Mouse (Mus musculus) layer of hippocampus, postnatal 25 days (tissue): Measurements from ENCODE around the gene Heatr5a. TPM values are rescaled to one million over a fixed set of nuclear protein-coding genes. Genes with fewer than 3 reads are reported as not detected.

ENCODE experiments used
- DNase-seq, 2 experiments: peaks; one replicate each; pipeline ENCODE4 v3.0.0; 2022; ENCODE audit warnings: mixed read lengths in 2 of 2, low spot score in 1 of 2; ENCODE audit errors: extremely low spot score in 1 of 2
- total RNA-seq, 2 experiments: library from RNA; stranded (reverse); gene quantifications; 2 replicates each; pipeline ENCODE4 v1.2.3; 2021

Gene Heatr5a
- total RNA-seq, 2 experiments from 2014 or later = 7.4 to 8.4 TPM

- no peak for DNase-seq
Measured at GRCm38 (mm10) chr12:51972269-51973065, 1.3 kb upstream of the Heatr5a start.

- no peak for DNase-seq
Measured at GRCm38 (mm10) chr12:51970352-51971069, 610 bp downstream of the Heatr5a start.

DNA sequence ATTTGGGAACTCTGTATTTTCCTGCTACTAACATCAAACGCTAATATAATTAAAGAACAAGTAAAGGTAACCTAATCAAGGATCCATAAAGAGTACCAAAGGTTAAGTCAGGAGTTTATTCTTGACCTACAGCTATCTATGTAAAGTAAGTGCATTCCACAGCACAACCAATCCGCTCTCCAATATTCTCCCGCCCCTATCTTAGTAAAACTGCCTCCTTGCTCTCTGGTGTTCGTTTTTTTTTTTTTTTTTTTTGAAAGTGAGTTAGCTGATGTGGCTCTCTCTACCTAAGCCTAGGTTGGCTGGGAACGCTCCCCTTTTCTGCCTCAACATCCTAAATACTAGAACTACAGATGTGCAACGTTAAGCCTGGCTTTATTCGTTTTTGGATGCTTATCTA, 1.2 kb downstream of the Heatr5a start:
- no peak for DNase-seq

- no peak for DNase-seq
Measured at GRCm38 (mm10) chr12:51969092-51969491, 2.0 kb downstream of the Heatr5a start.

DNA sequence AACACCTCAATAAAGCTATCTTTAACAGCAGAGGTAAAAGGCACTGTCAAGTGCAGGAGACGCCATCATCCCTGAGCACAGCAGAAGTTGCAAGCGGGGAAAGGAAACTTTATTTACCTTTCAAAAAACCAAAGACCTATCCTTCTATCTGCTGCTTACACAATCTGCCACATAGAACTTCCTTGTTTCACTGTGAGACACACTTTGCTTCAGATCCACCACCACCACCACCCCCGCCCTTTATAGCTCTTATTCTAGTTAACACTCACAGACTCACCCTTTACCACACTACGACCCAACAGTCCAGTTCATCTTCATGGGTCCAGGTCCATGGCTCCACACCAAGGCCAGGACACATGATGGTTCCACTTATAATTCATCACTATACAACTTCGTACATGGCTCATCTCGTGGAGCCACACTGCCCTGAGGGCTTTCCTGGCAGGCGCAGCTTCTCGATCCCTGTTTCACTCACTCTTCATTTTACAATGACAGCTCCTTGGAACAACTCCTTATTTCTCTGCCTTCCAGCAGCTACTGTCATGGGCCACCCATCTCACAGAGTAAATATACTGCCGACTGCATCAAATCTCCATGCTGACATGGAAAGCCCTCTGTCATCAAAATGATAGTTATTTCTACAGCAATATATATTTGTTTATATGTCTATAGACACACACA, 3.1 kb downstream of the Heatr5a start:
- no peak for DNase-seq

- DNase-seq = no peak
Measured at GRCm38 (mm10) chr12:51957626-51958025, 13.5 kb downstream of the Heatr5a start.

DNA sequence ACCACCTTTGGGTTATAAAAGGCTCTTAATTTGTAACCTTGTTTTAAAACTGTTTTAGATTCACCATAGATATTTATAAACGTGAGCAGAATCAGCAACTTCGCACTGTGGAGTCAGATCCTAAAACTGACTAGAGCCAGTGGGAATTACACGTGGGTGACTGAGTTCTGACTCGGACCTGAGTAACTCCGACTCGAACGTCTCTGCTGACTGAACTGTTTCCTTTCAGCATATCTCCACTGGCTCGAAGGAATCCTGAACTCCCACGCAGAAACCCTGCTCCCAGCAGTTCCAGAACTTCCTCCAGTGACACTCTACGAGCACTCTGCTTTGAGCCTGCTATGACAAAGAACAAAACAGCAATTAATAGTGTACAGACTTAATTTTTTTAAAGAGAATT, 18.8 kb downstream of the Heatr5a start:
- no peak for DNase-seq

GRCm38 (mm10) chr12:51947498-51947945, 23.6 kb downstream of the Heatr5a start:
- no peak for DNase-seq

GRCm38 (mm10) chr12:51945331-51945730, 25.8 kb downstream of the Heatr5a start:
- DNase-seq = no peak

- no peak for DNase-seq
Measured at GRCm38 (mm10) chr12:51939848-51940247, 31.3 kb downstream of the Heatr5a start.

DNA sequence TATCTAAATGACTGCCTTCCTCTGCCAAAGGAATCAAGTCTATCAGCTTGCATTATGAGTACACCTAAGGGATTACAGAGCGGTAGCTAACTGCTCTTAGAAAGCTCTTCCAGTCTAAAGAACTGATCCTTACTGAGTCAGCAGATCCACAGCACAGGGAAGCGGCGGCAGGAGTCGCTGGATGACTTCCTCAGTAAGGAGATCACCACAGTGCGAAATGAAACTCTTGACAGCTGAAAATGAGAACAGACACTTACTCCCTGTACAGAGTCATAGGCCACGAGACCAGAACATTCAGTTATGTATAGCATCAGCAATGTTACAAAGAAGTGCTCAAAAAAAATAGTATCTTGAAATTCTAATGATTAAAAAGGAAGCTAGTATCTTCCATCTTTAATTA, 33.2 kb downstream of the Heatr5a start:
- no peak for DNase-seq

DNA sequence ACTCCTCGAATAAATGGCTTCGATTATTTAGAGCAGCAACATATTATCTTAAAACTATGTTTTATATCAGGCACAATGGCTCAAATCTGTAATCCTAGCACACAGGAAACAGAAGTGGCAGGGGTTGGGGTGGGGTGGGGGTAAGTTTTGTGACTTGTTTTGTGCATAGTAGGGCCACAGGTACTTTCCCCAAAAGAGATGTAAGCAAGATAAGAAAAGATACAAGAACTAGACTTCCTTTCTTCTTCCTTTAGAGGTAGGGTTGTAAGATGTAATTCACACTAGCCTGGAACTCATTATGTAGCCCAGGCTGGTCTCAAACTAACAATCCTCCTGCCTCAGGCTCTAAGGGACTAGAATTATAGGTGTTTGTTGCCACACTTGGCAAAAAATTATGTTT, 41.5 kb downstream of the Heatr5a start:
- no peak for DNase-seq

- no peak for DNase-seq
Measured at GRCm38 (mm10) chr12:51917191-51917590, 53.9 kb downstream of the Heatr5a start.

GRCm38 (mm10) chr12:51914903-51915670, 56.0 kb downstream of the Heatr5a start:
- DNase-seq = no peak

DNA sequence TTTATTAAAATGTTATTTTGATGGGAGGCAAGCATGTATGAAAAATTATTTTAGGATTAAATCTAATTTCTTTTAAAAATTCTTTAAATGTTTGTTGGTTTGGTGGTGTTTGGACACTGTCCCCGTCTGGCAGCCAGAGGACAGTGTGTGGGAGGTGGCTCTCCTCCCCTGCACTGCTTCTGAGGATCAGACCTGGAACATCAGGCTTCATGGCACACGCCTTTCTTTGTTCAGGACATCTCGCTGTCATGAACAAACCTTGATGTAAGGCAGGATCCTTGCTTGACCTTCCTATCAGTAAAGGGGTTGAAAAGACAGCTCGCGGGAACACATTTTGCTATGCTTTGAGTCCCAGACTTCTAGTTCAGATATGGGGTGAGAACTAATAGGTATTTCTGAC, 61.9 kb downstream of the Heatr5a start:
- DNase-seq = no peak

DNA sequence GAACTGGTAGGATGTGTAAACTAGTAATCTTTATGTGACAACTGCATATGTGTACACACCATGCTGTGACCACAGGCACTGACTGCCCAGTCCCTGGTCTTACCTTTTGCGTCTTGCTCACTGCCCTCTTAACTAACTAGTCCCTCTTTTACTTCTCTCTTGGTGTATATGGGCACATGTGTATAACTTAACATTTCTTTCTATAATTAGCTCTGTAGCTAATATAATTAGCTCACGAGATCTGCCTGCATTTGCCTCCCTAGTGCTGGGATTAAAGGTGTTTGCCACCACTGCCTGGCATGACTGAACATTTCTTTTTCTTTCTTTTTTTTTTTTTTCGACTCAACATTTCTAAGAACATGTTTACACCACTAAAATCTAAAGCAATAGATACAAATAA, 63.6 kb downstream of the Heatr5a start:
- DNase-seq = no peak

GRCm38 (mm10) chr12:51900551-51900950, 70.6 kb downstream of the Heatr5a start:
- DNase-seq = peak; percentile 14 to 20

GRCm38 (mm10) chr12:51896901-51897300, 74.2 kb downstream of the Heatr5a start:
- DNase-seq = no peak

DNA sequence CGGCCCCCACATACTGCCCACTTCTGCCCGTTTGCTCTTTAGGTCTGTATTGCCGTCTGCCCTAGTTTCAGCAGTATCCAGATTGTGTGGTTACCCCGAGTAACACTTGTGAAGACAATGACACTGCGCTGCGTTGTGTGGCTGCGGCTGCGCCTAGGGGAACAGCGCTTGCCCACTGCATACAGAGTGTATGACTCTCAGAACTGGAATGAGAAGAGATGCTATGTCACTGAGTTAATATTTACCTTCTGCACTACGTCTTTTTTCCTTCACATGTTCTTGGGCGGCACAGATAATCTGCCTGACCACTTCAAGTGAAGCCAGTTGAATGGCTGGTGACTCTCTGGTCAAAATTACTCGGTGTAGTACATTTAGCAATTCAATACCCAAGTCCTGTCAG, 82.5 kb downstream of the Heatr5a start:
- no peak for DNase-seq
